Mouse (Mus musculus): ENCODE measurements around the gene Prkn.

DNA sequence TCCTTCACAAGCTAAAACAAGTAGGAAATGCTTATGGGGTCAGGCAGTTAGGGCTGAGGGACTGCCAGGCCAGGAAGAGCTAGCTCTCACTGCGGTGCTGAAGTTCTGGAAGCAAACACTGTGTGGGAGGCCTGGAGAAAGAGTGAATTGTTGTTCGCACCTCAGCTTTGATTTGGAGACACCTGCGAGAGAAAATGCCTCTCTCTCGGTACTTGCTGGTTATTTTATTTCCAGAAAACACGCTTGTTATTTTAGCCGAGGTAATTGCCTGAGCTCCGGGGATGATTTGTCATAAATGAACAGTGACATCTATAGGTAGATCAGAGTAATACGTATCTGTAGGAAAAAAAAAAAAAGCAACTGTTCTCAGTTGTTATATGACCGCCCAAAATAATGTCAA is 1132.4 kb downstream of the Prkn start:
- no peak for TF ChIP-seq POLR2A (IDR thresholded peaks at IDR 0.05; ENCODE audit: extremely low read depth, insufficient read depth, low read length)
- TF ChIP-seq CTCF (IDR thresholded peaks at IDR 0.05; ENCODE audit: extremely low read depth, insufficient read depth, low read length) = no peak
